Mouse (Mus musculus) limb, embryonic 13.5 days (tissue): ENCODE data around the gene Grifin. TPM values are rescaled to one million over a fixed set of nuclear protein-coding genes. Genes with fewer than 3 reads are reported as not detected.

Experiments used
- ATAC-seq: fragments of 200-750 bp; cut with Nextera tagmentation; 2 replicates; pipeline ENCODE4 v1.8.0; 2017; ENCODE audit warnings: low read depth, moderate number of reproducible peaks, moderate TSS enrichment; ENCODE audit not compliant: low FRiP score
- H3K27ac ChIP-seq: fragments of 300-500 bp; sonication (generic); 2 replicates; pipeline ENCODE4 v1.5.1; 2015; ENCODE audit warnings: inconsistent platforms, mild to moderate bottlenecking, moderate library complexity
- H3K27me3 ChIP-seq: fragments of 300-500 bp; sonication (generic); 2 replicates; pipeline ENCODE4 v1.6.1; 2015; ENCODE audit warnings: mild to moderate bottlenecking, inconsistent platforms
- H3K36me3 ChIP-seq: fragments of 300-500 bp; sonication (generic); 2 replicates; pipeline ENCODE4 v1.6.1; 2015; ENCODE audit warnings: inconsistent platforms, mild to moderate bottlenecking, moderate library complexity
- H3K4me1 ChIP-seq: fragments of 300-500 bp; sonication (generic); 2 replicates; pipeline ENCODE4 v1.6.1; 2015; ENCODE audit warnings: inconsistent platforms
- H3K4me2 ChIP-seq: fragments of 300-500 bp; sonication (generic); replicated peaks from 2 replicates; pipeline ENCODE4 v1.6.1; 2015; ENCODE audit warnings: inconsistent platforms, mild to moderate bottlenecking, moderate library complexity
- H3K4me3 ChIP-seq: fragments of 300-500 bp; sonication (generic); 2 replicates; pipeline ENCODE4 v1.5.1; 2015; ENCODE audit warnings: moderate library complexity, mild to moderate bottlenecking, inconsistent platforms
- H3K9ac ChIP-seq: fragments of 300-500 bp; sonication (generic); 2 replicates; pipeline ENCODE4 v1.6.1; 2015; ENCODE audit warnings: mild to moderate bottlenecking, inconsistent platforms
- H3K9me3 ChIP-seq: fragments of 300-500 bp; sonication (generic); 2 replicates; pipeline ENCODE4 v1.6.1; 2016; ENCODE audit warnings: inconsistent platforms
- WGBS: fragments of 180-500 bp; shearing (Covaris S2); methylation state at CpG from one replicate; pipeline ENCODE4 v1.1.7; 2015; 5-methylcytosine and 5-hydroxymethylcytosine counted together
- polyA plus RNA-seq: library from polyadenylated mRNA; unstranded; fragments of >200 nt; fragmentation: Nextera tagmentation; extraction: Ambion mirVana; gene quantifications from 2 replicates; pipeline ENCODE4 v1.2.1, GENCODE M21; 2015

Grifin gene
- polyA plus RNA-seq, 1 experiment from 2014 or later: not detected

GRCm38 (mm10) chr5:140540106-140540505, 24.8 kb downstream of the Grifin start:
- Histone ChIP-seq H3K9ac (no peak overlapping the region), H3K27me3 (no peaks in the 10 kb centered on the region), H3K9me3 (no peaks in the 10 kb centered on the region), H3K27ac (no peak overlapping the region), H3K4me2 (no peak overlapping the region), H3K36me3 (no peaks in the 10 kb centered on the region), H3K4me1 (0 out of 2 replicates have a peak, but pooled peaks cover 5% of the 10 kb centered on the region), H3K4me3 (no peak overlapping the region)
- WGBS: 12% methylated on average over 8 of the region's 8 CpGs
- peak; percentile 38; the same call in 1 of the 2 replicates for ATAC-seq

GRCm38 (mm10) chr5:140538111-140538683, 26.7 kb downstream of the Grifin start:
- 37% methylated on average over 13 of the region's 13 CpGs for WGBS
- ATAC-seq: no peak
- Histone ChIP-seq H3K36me3 (no peaks in the 10 kb centered on the region), H3K4me1 (0 out of 2 replicates have a peak, but pooled peaks cover 5% of the 10 kb centered on the region), H3K9ac (no peak overlapping the region), H3K4me2 (no peak overlapping the region), H3K27ac (no peak overlapping the region), H3K4me3 (no peak overlapping the region), H3K27me3 (no peaks in the 10 kb centered on the region), H3K9me3 (no peaks in the 10 kb centered on the region)

GRCm38 (mm10) chr5:140526754-140527153, 38.1 kb downstream of the Grifin start:
- no peaks in the 10 kb centered on the region for H3K4me1 ChIP-seq
- H3K9me3 ChIP-seq: no peaks in the 10 kb centered on the region
- WGBS: 90% methylated on average over 2 of the region's 2 CpGs
- no peak overlapping the region for H3K4me2 ChIP-seq
- H3K4me3 ChIP-seq: no peak overlapping the region
- no peak overlapping the region for H3K9ac ChIP-seq
- H3K27me3 ChIP-seq: no peaks in the 10 kb centered on the region
- no peak overlapping the region for H3K27ac ChIP-seq
- peaks cover 65% of the 10 kb centered on the region for H3K36me3 ChIP-seq
- no peak for ATAC-seq

GRCm38 (mm10) chr5:140521196-140521595, 43.7 kb downstream of the Grifin start:
- Histone ChIP-seq H3K27me3 (no peaks in the 10 kb centered on the region), H3K4me1 (peaks cover 13% of the 10 kb centered on the region; the same call in 1 of the 2 replicates), H3K4me3 (no peak overlapping the region), H3K36me3 (peaks cover 48% of the 10 kb centered on the region), H3K27ac (no peak overlapping the region), H3K4me2 (no peak overlapping the region), H3K9ac (no peak overlapping the region), H3K9me3 (no peaks in the 10 kb centered on the region)
- ATAC-seq: no peak
- WGBS: 91% methylated on average over 1 of the region's 1 CpGs

GRCm38 (mm10) chr5:140517921-140518230, 47.0 kb downstream of the Grifin start:
- Histone ChIP-seq H3K4me2 (no peak overlapping the region), H3K27ac (0 out of 2 replicates have a peak overlapping the region, but pooled peaks have one; percentile 7), H3K4me1 (peaks cover 30% of the 10 kb centered on the region), H3K9me3 (no peaks in the 10 kb centered on the region), H3K27me3 (no peaks in the 10 kb centered on the region), H3K4me3 (no peak overlapping the region), H3K9ac (no peak overlapping the region), H3K36me3 (peaks cover 20% of the 10 kb centered on the region)
- 67% methylated on average over 4 of the region's 4 CpGs for WGBS
- no peak for ATAC-seq

GRCm38 (mm10) chr5:140517159-140517920, 47.5 kb downstream of the Grifin start:
- H3K9ac ChIP-seq: no peak overlapping the region
- ATAC-seq: no peak

GRCm38 (mm10) chr5:140514799-140515486, 49.9 kb downstream of the Grifin start:
- Histone ChIP-seq H3K4me2 (no peak overlapping the region), H3K9ac (no peak overlapping the region), H3K4me1 (peaks cover 36% of the 10 kb centered on the region), H3K4me3 (no peak overlapping the region), H3K36me3 (peaks cover 10% of the 10 kb centered on the region; the same call in 1 of the 2 replicates), H3K27me3 (no peaks in the 10 kb centered on the region), H3K9me3 (no peaks in the 10 kb centered on the region), H3K27ac (0 out of 2 replicates have a peak overlapping the region, but pooled peaks have one; percentile 22)
- 47% methylated on average over 7 of the region's 7 CpGs for WGBS
- 0 out of 2 replicates have a peak, but pooled peaks have one; percentile 21 for ATAC-seq

More at GRCm38 (mm10) chr5:140517159-140517920, 47.5 kb downstream of the Grifin start:
- H3K4me1 ChIP-seq: peaks cover 30% of the 10 kb centered on the region
- no peaks in the 10 kb centered on the region for H3K9me3 ChIP-seq
- H3K27ac ChIP-seq: 0 out of 2 replicates have a peak overlapping the region, but pooled peaks have one; percentile 28
- H3K27me3 ChIP-seq: no peaks in the 10 kb centered on the region
- 82% methylated on average over 21 of the region's 21 CpGs for WGBS
- no peak overlapping the region for H3K4me3 ChIP-seq
- H3K4me2 ChIP-seq: no peak overlapping the region
- H3K36me3 ChIP-seq: peaks cover 21% of the 10 kb centered on the region; the same call in 1 of the 2 replicates

GRCm38 (mm10) chr5:140513921-140514320, 51.0 kb downstream of the Grifin start:
- no peak for ATAC-seq
- Histone ChIP-seq H3K4me2 (no peak overlapping the region), H3K9me3 (no peaks in the 10 kb centered on the region), H3K4me1 (peaks cover 47% of the 10 kb centered on the region), H3K27ac (no peak overlapping the region), H3K9ac (no peak overlapping the region), H3K27me3 (no peaks in the 10 kb centered on the region), H3K36me3 (peaks cover 7% of the 10 kb centered on the region; the same call in 1 of the 2 replicates), H3K4me3 (no peak overlapping the region)
- WGBS: 74% methylated on average over 8 of the region's 8 CpGs

Other genes starting within 250 kb of the Grifin start
- gene Mad1l1, start 243.5 kb downstream of the Grifin start, polyA plus RNA-seq: 51.1 and 52.6 TPM in 2 replicates
- gene Nudt1, start 243.4 kb downstream of the Grifin start, polyA plus RNA-seq: 45.8 and 46.6 TPM in 2 replicates
- 23.2 and 24.1 TPM in 2 replicates for gene Mrm2, start 233.2 kb downstream of the Grifin start, polyA plus RNA-seq
- gene Snx8, start 175.8 kb downstream of the Grifin start, polyA plus RNA-seq: 23.7 and 25.8 TPM in 2 replicates
- gene Eif3b, start 145.7 kb downstream of the Grifin start, polyA plus RNA-seq: 101 and 111 TPM in 2 replicates
- gene Gm4869, start 119.4 kb downstream of the Grifin start, polyA plus RNA-seq: not detected in 2 replicates
- gene Chst12, start 59.5 kb downstream of the Grifin start, polyA plus RNA-seq: 20.4 and 21.2 TPM in 2 replicates
- gene Lfng, start 42.2 kb upstream of the Grifin start, polyA plus RNA-seq: 13.4 and 13.5 TPM in 2 replicates
- gene Ttyh3, start 84.0 kb upstream of the Grifin start, polyA plus RNA-seq: 39.0 and 42.1 TPM in 2 replicates
- 25.2 and 27.1 TPM in 2 replicates for gene Iqce, start 137.3 kb upstream of the Grifin start, polyA plus RNA-seq
- gene Brat1, start 139.9 kb upstream of the Grifin start, polyA plus RNA-seq: 23.0 and 25.7 TPM in 2 replicates
- 0.95 and 1.7 TPM in 2 replicates for gene Amz1, start 159.1 kb upstream of the Grifin start, polyA plus RNA-seq